Comparison of ENCODE assay signal across 23 mouse cellular contexts in genomic region chr2:35769398-35769797, GRCm38 (mm10).
A peak's percentile ranks its signal among the peaks of the same experiment; 100 is the strongest.
DNase-seq lines count a peak whose midpoint lies in the region; ATAC-seq and TF ChIP-seq lines count a peak whose summit lies in the region.
"Had no signal": no experiment of that assay in that cellular context is flagged by ENCODE, and none has a peak within 500 bp of the region (broad histone marks: within the 10 kb centered on the region; RNA-seq: fewer than 3 reads in every experiment).

No protein-coding gene starts in this region.

- H3K36me3 ChIP-seq in heart, embryonic 13.5 days, result no peaks in the 10 kb centered on the region
- H3K36me3 ChIP-seq: embryonic facial prominence, embryonic 12.5 days; embryonic facial prominence, embryonic 15.5 days had no signal

- peaks cover 44% of the 10 kb centered on the region for H3K4me1 ChIP-seq in heart, embryonic 13.5 days
- peaks cover 10% of the 10 kb centered on the region for H3K4me1 ChIP-seq in cortical plate, adult 2 months (ENCODE audit: control insufficient read depth, insufficient read depth, low read length)

- H3K4me2 ChIP-seq in heart, embryonic 13.5 days, result no peak overlapping the region
- H3K4me2 ChIP-seq: embryonic facial prominence, embryonic 12.5 days; embryonic facial prominence, embryonic 15.5 days; heart, embryonic 11.5 days; hindbrain, embryonic 14.5 days had no signal

- H3K4me3 ChIP-seq in heart, embryonic 13.5 days, result no peak overlapping the region
- no peak overlapping the region for H3K4me3 ChIP-seq in left cerebral cortex, adult 2 months
- H3K4me3 ChIP-seq in cortical plate, adult 2 months (ENCODE audit: insufficient read depth, low read length), result no peak overlapping the region
- H3K4me3 ChIP-seq: embryonic facial prominence, embryonic 12.5 days; embryonic facial prominence, embryonic 15.5 days; heart, adult 2 months had no signal

- intact Hi-C loops in left cerebral cortex, adult 2 months (cut with DNase I), result loop anchor here (2.0 to 10.0 kb wide), 4 partner anchors 55 to 211 kb away; partner anchors contain the start of gene Dab2ip

- TF ChIP-seq POLR2A in cortical plate, adult 2 months (IDR thresholded peaks at IDR 0.05; ENCODE audit: extremely low read depth, insufficient read depth, low read length), result no peak

- no peaks in the 10 kb centered on the region for H3K9me3 ChIP-seq in heart, embryonic 13.5 days
- H3K9me3 ChIP-seq: embryonic facial prominence, embryonic 12.5 days; embryonic facial prominence, embryonic 15.5 days had no signal

- WGBS in heart, embryonic 13.5 days, result 63% methylated on average over 12 of the region's 12 CpGs

- no peak for ATAC-seq in heart, embryonic 13.5 days (ENCODE audit: extremely low read depth, insufficient number of reproducible peaks, low FRiP score, low TSS enrichment)
- ATAC-seq: CD4-positive, CD25-positive, alpha-beta regulatory T cell, adult 4 months; inflammation-experienced regulatory T-cells, adult 6 months; intestine, embryonic 16.5 days had no signal

- peak overlapping the region; percentile 83 for H3K27ac ChIP-seq in heart, embryonic 13.5 days (replicated peaks)
- H3K27ac ChIP-seq in left cerebral cortex, adult 2 months, result peak overlapping the region; percentile 86
- H3K27ac ChIP-seq in cortical plate, adult 2 months (ENCODE audit: insufficient read depth, low read length), result peak overlapping the region; percentile 30
- H3K27ac ChIP-seq: embryonic facial prominence, embryonic 12.5 days; embryonic facial prominence, embryonic 15.5 days; heart, adult 2 months; hindbrain, embryonic 14.5 days; hindbrain, postnatal 0 days had no signal

- no peaks in the 10 kb centered on the region for H3K27me3 ChIP-seq in heart, embryonic 13.5 days (replicated peaks)
- H3K27me3 ChIP-seq: embryonic facial prominence, embryonic 15.5 days had no signal

- DNase-seq in heart, postnatal 4 days, result no peak
- DNase-seq in left cerebral cortex, adult 2 months (ENCODE audit: extremely low spot score in 1 of 2, low spot score in 2 of 2), result no peak
- DNase-seq in left cerebral cortex, adult 18-20 months (ENCODE audit: low spot score in 2 of 2), result no peak
- no peak for DNase-seq in natural killer cell, adult 2 months (ENCODE audit: low spot score in 2 of 2)
- DNase-seq: adrenal gland, adult 2 months; adrenal gland, postnatal 14 days; cerebellum, adult 11-12 months; cerebellum, adult 9-10 months; cerebellum, postnatal 14 days; gastrocnemius, postnatal 10 days; gastrocnemius, postnatal 36 days; heart, adult 2 months had no signal

- peak overlapping the region; percentile 5; the same call in 1 of the 2 replicates for H3K9ac ChIP-seq in heart, embryonic 13.5 days
- H3K9ac ChIP-seq: embryonic facial prominence, embryonic 12.5 days; embryonic facial prominence, embryonic 15.5 days; forebrain, postnatal 0 days; hindbrain, embryonic 14.5 days had no signal

- no peak for TF ChIP-seq CTCF in left cerebral cortex, adult 2 months (IDR thresholded peaks at IDR 0.05)
- TF ChIP-seq CTCF in cortical plate, adult 2 months (IDR thresholded peaks at IDR 0.05; ENCODE audit: extremely low read depth, insufficient read depth, low read length), result no peak

Comparison
In these comparisons a context has a peak if more than half of its experiments do, and no peak if none do; other contexts are left out.
1. H3K27ac ChIP-seq: peak in every context shown above with its lines; median percentile 86 in left cerebral cortex, adult 2 months; 83 in heart, embryonic 13.5 days; 30 in cortical plate, adult 2 months.